8 mouse cellular contexts compared by ENCODE assay signal in genomic region chr17:45433419-45434261, GRCm38 (mm10). TPM values are rescaled to one million over a fixed set of nuclear protein-coding genes. Genes with fewer than 3 reads are reported as not detected.
DNase-seq lines count a peak whose midpoint lies in the region; ATAC-seq lines count a peak whose summit lies in the region.

Cdc5l (minus strand) TSS chr17:45433737.

- peak within 1 kb of the TSS; percentile 71 for H3K4me2 ChIP-seq in hindbrain, embryonic 12.5 days (replicated peaks)

- H3K9me3 ChIP-seq in hindbrain, embryonic 12.5 days (replicated peaks) = no peaks in the 10 kb centered on the region

- peak within 1 kb of the TSS; percentile 93 for H3K4me3 ChIP-seq in hindbrain, embryonic 12.5 days

- no peaks in the 10 kb centered on the region for H3K27me3 ChIP-seq in hindbrain, embryonic 12.5 days

- H3K36me3 ChIP-seq in hindbrain, embryonic 12.5 days = peaks cover 3% of the 10 kb centered on the region; the same call in 1 of the 2 replicates

- H3K9ac ChIP-seq in hindbrain, embryonic 12.5 days = peak within 1 kb of the TSS; percentile 87

- H3K4me1 ChIP-seq in hindbrain, embryonic 12.5 days = peaks cover 23% of the 10 kb centered on the region

- WGBS in hindbrain, embryonic 12.5 days = under 1% methylated on average over 73 of the region's 73 CpGs

- H3K27ac ChIP-seq in hindbrain, embryonic 12.5 days = peak within 1 kb of the TSS; percentile 96

- DNase-seq in NIH3T3 (ENCODE audit: low read depth) = peak; percentile 100
- peak; percentile 99 for DNase-seq in cerebellum, postnatal 10 days
- DNase-seq in frontal cortex, postnatal 10 days (ENCODE audit: low spot score in 2 of 2) = peak; percentile 96 to 97
- DNase-seq in layer of hippocampus, postnatal 14 days (ENCODE audit: low spot score in 2 of 2) = peak; percentile 95 to 99
- peak; percentile 97 for DNase-seq in lung, postnatal 14 days
- peak; percentile 92 for DNase-seq in retina, adult 2 months (ENCODE audit: low read depth, low spot score)
- DNase-seq in thymus, postnatal 36 days = peak; percentile 93 to 94

- peak; percentile 97 for ATAC-seq in hindbrain, embryonic 12.5 days (ENCODE audit: low FRiP score)

RNA-seq across cellular contexts. Expression of gene Cdc5l, which starts in this region (rescaled TPM):
- 75.2 and 75.9 TPM in 2 replicates for polyA plus RNA-seq in hindbrain, embryonic 12.5 days (2016; fragmentation: Nextera tagmentation; extraction: Ambion mirVana)
- 10 to 100 TPM; 47.0 to 50.2 TPM for total RNA-seq in layer of hippocampus, postnatal 14 days (2021)

Comparison
In these comparisons a context has a peak if more than half of its experiments do, and no peak if none do; other contexts are left out.
1. Peak in every context shown above with its lines: DNase-seq, ATAC-seq, H3K4me3 ChIP-seq and H3K27ac ChIP-seq.